Mouse (Mus musculus): ENCODE measurements at regions not wholly inside any gene's neighbourhood (a gene's known extent, or its start where the extent isn't known, plus 50 kb on each side); places are given as distances from the start of the nearest gene placed in this dataset.

DNA sequence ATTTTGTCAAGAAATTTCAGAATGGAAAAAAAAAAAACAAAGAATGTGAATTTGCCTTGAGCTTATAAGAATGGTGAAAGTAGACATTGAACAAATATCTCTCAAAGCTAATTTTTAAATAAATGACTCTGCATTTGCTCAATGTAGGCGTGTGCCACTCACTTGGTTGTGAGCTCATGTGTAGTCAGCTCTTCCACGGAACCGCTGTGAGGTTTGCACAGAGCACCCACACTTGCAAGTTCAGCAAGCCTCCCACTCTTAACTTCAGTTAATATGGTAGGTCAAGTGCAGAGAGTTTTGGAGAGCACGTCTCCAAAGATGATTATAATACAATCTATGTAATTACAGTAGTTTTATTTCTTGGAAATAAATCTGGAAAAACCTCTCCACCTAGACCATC is 479.9 kb upstream of the Mef2c start:
- in situ Hi-C loops (cut with MboI, MseI) = no loop called here

DNA sequence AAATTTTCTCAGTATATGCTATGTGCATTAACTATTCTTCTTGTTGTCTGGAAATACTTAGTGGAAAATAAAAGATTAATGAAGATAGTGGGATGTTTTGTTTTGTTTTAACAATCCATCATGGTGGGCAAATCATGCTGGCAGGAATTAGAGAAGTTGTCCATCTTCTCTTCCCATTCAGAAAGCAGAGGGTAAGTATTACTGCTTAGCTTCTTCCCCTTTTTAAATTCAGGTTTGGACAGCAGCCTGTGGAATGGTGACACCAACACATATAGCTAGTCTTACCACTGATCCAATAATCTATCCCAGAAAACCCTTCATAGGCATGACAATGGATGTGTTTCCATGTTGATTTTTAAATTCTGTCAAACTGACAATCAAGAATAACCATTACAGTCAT is 467.9 kb upstream of the Mef2c start:
- in situ Hi-C loops (cut with MboI, MseI) = loop anchor here (10.0 kb wide), 1 partner anchor 1959 kb away; no protein-coding TSS in a partner anchor

DNA sequence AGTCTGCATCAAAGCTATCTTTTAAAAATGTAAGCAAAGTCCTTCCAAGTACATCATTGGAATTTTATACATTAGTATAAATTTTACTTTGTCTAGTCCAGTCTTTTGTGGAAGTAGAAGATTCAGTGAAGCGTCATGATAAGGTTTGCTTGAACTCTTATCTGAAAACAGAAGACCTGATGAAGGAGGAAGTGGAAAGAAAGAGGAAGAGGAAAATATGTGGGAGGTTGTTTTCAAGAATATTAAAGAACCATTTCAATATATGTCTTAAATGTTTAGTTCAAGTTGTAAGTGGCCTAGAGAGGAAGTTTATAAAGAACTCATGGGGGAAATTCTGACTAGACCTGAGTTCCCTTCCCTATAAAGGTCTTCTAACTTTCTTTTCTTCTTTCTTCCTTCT is 462.3 kb upstream of the Mef2c start:
- in situ Hi-C loops (cut with MboI, MseI) = no loop called here

DNA sequence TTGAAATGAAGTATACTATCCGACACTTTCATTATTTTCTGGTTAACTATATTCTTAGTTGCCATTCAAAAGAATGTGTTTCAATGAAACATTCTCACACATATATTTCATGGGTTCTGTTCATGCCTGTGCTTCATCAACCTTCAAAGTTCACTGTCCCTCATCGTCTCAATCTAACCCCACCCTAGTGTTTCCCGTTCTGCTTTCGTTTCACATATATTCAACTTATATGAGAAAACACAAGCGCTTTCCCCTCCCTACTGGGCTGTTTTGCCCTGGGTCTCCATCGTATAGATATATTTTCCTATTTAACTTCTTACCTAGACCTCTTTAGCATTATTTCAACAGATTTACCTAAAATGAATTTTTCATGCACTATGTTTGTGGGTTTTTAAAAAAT is 458.3 kb upstream of the Mef2c start:
- in situ Hi-C loops (cut with MboI, MseI) = no loop called here

DNA sequence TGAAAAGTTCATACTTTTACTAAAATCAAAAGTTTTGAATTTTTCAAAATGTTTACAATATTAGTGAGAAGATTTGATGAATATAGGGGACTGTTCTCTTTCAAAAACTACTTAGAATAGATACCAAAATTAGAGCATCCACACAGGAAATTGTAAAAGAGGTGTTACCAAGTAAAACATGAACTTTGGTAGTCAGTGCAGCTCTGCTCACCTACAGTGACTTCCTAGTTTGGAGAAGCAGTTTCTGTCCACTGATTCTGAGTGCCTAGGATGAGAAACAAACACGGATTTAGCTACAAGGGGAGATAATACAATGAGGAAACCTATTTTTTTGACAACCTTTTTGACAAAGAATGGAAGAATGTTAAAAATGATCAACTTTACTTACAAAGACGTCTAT is 457.9 kb upstream of the Mef2c start:
- in situ Hi-C loops (cut with MboI, MseI) = no loop called here

DNA sequence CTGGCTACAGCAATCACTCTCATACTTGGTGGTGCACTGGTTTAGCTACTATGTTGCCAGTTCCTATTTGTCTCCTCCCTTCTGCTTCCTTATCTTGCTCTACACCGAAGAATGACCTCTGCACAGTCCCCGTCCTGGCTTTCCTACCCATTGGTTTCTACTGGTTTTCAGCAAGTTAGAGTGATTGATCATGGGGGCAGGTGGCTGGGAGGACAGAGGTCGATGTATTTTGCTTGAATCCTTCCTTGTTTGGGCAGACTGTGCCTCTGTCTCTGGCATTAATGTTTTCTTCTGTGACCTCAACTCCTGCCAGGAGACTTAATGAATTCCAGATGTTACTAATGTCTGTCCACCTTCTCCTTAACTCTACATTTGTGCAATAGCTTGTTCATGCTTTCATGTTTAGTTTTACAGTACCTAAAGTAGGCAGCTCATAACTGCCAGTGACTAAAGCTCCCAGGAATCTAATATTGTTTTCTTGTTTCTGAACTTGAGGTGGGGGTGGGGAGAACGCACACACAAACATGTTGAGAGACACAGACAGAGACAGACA is 457.2 kb upstream of the Mef2c start:
- in situ Hi-C loops (cut with MboI, MseI) = no loop called here

DNA sequence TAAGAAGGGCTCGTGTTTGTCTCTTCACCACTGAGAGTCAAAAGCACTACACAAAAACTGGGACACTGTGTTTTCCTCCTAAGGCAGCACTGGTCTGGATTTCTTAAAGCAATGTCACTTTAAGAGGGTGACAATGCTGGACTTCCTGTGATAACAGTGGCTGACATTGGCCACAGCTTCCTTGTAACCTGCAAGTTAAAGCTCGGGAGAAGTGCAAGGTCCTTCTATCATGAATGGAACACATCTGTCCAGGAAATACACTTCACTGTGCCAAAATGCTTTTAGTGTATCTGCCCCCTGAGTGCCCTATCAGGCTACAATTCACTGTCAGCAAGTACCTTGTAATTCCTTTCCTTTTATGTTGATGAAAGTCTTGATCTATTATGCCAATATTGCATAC is 448.0 kb upstream of the Mef2c start:
- in situ Hi-C loops (cut with MboI, MseI) = no loop called here

DNA sequence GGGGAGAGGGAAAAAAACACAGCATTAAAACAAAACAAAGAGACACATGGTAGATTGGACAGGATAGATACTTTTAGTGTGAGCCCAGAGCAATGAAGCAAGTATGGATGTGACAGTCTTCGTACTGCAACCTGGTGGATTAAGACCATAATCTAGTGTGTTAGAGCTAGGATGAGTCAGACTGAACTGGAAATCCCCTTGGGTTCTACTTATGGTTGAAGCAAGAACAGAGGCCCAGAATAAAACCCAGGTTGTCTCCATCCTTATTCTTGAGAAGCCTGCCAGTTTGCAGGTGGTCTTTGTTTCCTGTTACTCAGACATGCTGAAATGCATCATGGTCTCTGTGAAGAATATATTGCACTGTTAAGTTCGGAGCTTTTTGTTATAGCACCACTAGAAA is 447.4 kb upstream of the Mef2c start:
- in situ Hi-C loops (cut with MboI, MseI) = no loop called here

DNA sequence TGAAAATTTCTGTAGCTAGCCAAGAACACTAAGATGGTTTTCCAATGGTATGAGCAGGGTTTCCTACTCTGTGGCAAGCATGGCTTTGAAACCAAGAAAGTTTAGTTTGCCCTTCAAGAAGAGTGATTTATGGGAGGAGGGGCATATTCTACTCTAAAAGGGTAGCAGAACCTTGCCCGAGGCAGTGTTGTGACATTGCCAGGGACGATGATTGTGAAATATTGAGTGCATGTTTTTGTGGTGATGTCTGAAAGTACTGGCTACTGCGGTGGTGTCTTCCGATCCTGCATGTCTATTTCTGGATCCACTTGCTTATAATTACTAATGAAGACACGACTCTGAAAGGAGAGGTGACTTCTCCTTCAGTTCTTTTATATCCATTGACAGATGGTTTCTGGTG is 439.1 kb upstream of the Mef2c start:
- in situ Hi-C loops (cut with MboI, MseI) = no loop called here

DNA sequence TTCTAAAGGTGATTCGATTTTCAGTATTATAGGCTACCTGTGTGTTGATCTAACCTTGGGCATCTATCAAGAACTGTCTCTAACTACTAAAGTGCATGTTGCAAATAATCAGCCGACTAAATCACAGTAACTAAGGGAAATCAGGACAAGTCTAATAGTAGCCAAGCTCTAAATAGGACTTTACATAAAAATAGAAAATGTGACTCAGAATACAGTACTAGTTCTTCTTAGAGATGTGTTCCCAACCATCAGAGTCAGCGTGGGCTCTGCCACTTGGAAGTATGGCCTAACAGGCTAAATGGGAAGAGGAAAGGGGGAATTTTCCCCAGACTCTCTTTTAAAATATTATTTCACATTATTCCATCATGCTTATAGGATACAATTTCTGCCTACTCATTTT is 438.6 kb upstream of the Mef2c start:
- in situ Hi-C loops (cut with MboI, MseI) = no loop called here

DNA sequence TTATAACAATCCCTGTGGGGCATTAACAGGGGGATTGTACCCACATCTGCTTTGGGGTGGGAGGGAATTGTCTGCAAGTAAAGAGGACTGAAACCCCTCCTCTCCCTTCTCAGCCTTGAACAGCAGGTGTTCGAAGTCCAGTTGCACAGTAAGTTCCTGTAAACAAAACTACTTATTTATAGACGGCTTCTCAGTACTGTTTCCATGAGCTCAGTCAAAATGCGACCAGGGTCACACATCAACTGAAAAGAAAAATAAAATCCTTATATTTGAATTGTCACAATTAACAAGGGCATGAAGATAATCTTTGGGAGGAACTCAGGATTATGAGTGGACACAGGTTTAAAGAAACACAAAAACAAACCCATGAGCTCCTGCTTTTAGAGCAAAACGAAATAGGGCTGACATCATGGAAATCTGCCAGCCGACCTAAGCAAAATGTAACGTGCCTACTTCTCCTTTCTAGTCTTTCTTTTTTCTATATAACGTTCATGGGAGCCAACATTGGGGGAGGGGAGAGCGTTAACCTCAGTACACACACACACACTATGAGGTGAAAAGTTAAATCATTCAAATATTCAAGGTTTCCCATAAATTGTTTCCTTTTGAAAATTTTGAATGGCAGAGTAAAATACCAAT is 437.6 kb upstream of the Mef2c start:
- in situ Hi-C loops (cut with MboI, MseI) = no loop called here

DNA sequence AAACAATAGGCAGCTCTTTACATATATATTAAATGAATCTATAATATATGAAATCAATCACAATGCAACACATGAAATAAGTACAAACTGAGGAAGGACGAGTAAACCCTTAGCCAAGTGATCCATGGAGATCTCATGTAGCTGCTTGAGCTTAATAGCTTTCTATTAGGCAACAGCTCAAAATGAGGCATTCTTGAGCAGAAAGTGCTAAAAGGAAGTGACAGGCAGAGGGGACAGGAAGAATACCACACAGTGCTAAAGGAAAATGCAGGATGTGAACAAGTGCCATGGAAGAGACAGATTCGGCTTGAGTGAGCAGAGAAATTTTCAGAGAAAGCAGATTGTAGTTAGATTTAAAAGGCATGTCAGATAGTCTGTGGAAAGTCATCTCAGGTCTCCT is 436.3 kb upstream of the Mef2c start:
- in situ Hi-C loops (cut with MboI, MseI) = no loop called here

DNA sequence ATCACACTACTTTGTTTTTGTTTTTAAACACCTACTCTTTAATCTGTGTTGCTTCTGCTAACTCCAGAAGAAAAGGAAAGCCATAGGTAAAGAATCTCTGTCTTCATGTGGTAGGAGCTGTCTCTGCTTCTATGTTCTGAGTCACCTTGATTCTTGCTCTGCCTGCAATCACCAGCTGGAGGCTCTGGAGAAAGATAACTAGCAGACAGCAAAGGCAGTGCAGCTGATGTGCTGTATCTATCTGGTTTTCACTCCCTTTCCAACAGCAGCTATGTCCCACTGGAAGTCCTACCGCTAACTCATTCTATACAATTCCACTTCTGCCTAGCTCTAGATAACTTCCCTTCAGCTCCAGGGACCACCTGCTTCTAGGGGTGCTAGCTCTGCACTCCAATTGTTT is 435.2 kb upstream of the Mef2c start:
- in situ Hi-C loops (cut with MboI, MseI) = no loop called here

DNA sequence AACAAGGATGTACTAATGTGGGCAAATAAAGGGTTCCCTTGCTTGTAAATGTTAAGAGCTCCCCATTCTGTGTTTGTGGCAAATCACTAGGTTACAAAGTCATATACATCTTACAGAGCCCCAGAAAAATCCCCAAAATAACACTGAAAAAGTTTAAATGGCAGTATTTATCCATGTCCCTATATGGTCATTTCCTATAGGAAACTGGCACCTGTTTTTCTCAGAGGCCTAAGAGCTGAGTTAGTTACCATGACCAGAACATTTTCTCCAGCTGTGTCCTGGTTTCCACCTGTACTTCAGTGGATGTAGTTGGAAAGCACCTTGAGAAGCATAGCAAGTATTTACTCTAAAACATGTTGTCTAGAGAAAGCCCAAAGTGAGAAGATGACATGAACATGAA is 434.5 kb upstream of the Mef2c start:
- in situ Hi-C loops (cut with MboI, MseI) = no loop called here

DNA sequence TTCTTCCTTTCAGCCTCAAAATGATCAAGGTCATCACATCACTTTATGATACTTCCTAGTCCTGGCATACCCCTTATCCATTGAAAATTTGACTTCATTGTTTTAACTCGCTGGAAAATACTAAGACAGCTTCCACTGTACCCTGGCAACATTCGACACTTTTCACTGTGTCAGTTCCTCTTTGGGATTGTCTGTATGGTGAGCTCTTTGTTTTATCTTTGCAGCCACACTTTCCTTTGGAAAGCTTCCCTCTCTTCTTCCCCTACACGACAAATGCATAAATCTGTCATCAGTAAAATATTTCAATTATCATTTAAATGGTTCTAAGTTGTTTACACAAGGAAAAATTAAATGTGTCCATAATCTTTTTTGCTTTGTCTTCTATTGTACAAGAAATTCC is 431.8 kb upstream of the Mef2c start:
- in situ Hi-C loops (cut with MboI, MseI) = no loop called here

DNA sequence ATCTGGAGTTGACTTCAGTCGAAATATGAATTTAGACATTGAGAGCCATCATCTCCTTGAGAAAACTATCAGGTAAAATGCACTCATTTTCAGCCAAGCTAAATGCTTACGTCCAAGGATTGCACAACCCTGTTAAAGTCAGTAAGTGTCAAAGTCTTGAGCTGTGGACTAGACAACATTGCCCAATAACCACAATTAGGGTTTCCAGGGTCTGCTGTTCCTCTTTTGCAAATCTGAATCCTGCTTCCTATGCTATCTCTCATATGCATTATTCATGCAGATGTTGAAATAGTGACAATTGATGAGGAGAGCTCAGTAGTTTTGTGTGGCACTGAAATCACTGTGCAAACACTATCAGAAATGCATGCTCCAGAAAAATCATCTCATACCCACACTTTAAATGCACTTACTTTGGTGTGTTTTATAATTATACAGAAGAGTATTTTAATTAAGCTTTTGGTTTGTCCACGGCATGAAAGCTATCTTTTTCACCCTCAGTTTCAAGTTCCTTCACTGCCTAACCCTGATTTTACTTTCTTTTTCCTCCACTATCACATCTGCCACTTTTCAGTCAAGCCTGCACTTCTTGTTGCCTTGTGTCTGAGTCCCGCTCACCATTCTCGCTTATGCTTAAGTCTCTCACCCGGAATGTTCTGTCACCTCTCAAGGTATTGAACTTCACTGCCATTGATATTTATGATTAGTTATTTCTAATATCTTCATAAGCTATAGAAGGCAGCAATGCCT is 429.4 kb upstream of the Mef2c start:
- in situ Hi-C loops (cut with MboI, MseI) = no loop called here

DNA sequence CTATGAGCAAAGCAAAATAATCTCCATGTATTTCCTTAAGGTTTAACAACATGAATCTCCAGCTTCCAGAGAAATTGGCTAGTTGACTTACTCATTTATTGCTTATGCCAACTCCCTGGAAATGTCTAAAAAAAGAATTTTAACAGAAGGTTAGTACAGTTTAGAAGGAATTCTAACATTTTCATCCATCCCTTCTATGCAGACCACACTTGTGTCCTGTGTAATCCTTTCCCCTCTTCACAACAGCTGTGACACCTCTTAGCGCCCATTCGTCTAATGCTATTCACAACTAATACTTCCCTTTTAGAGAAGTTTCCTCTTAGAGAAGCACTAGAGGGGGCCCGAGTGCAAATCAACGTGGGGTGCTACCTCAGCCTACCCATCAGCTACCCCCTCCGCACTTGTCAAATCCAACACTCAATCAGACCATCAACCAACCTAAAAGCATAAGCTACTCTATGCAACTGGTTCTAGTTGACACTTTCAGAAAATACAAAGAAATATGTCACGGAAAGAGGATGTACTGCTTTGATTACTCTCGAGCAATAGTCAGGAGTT is 428.4 kb upstream of the Mef2c start:
- in situ Hi-C loops (cut with MboI, MseI) = no loop called here

DNA sequence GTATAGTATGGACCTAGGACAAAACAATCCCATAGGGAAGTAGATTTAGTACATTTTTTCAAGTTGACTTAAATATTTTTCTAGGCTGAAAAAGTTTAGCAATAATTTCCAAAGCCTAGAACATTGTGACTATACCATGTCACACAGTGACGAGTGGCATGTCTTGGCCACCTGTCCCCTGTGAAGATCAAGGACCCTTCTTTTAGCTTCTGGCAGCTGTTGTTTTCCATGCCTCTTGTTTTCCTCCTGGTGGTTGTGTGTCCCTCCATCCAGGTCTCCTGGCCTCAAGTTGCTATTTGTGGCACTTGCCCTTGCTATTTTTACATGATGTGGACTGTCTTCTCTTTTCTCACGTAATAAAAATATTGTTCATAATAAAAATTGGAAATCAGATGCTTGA is 427.2 kb upstream of the Mef2c start:
- in situ Hi-C loops (cut with MboI, MseI) = no loop called here

DNA sequence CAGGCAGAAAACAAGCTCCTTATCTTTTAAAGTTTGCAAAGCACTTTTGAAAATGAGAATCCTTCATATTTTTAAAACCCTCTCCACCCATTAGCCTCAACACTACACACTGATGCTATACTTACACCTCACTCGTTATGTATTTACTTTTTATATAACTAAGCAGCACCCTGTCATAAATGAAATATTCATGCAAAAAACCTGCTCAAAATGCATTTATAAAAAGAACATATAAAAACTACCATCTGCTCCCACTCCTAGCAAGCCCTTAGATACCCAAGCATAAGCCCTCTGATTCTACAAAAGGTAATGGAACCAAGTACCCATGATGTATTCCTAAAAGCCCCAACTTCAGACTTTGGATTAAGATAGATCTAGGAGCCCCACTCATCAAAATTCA is 426.7 kb upstream of the Mef2c start:
- in situ Hi-C loops (cut with MboI, MseI) = no loop called here

DNA sequence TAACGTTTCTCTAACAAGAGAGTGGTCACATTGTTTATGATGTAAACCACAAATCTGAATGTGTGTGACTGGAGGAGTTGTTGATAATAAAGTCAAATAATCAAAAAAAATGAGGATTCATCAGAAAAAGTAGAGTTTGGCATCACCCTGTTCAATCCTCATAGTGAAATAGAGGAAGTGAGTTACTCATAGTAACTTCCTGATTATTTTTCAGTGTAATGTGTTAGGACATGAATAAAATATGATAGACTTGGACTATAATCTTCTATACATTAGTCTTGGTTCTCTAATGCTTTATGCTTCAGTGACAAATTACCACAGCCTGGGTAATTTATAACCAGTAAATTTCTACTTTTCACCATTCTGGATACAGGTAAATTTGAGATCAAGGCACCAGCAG is 424.5 kb upstream of the Mef2c start:
- in situ Hi-C loops (cut with MboI, MseI) = no loop called here

DNA sequence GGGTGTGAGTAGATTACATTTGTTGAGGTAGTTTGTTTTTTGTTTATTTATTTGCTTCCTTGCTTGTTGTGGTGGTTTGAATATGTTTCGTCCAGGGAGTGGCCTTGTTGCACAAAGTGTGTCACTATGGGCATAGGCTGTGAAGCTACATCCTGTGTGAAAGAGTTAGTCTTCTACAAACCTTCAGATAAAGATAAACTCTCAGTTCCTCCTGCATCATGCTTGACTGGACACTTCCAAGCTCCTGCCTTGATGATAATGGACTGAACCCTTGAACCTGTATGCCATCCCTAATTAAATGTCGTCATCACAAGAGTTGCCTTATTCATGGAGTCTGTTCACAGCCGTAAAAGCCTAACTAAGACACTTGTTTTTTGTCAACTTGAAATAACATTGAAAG is 418.9 kb upstream of the Mef2c start:
- in situ Hi-C loops (cut with MboI, MseI) = loop anchor here (10.0 kb wide), 1 partner anchor 1700 kb away; no protein-coding TSS in a partner anchor

DNA sequence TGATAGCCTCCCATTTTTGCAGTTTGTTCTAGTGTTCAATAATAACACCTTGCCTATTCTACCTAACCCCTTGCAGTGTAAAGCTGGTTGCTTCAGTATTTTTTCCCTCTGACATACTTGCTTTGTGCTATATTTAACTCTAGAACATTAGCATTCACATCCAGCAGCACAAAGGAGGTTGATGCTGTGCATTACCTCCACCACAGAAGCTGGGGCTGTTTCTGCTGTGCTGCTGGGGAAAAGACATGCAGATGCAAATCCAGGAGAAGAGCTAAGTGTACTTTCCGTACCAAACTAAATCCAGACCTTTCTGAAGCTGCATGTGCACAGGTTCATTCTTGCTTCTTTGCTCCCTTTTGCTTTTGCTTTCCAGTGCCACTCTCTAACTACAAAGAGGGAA is 403.9 kb upstream of the Mef2c start:
- in situ Hi-C loops (cut with MboI, MseI) = no loop called here

DNA sequence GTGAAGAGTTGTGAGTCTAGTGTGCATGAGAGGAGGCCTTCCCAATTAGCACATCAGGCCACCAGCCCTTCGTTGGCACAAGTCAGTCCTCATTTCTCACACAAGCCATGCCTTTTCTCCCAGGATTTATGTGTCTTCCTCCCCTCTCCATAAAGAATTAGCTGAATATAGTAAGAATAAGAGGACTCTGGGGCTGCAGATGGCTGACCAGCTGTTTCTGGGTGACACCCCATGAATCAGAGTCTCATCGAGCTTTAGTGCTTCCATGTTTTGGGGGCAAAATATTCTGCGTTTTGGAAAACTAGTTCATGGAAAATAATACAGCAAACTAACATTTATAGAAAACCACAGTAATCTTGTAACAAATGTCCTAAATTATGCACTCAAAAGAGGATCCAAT is 393.2 kb upstream of the Mef2c start:
- in situ Hi-C loops (cut with MboI, MseI) = no loop called here
